Mouse (Mus musculus) myocyte (in vitro differentiated cells): Measurements from ENCODE around the gene Ndufa11. TPM values are rescaled to one million over a fixed set of nuclear protein-coding genes. Genes with fewer than 3 reads are reported as not detected.

ENCODE experiments used
- H3K27me3 ChIP-seq: one replicate; pipeline ENCODE4 v1.6.1; 2011; ENCODE audit not compliant: control insufficient read depth, insufficient read depth, insufficient read length
- H3K36me3 ChIP-seq: one replicate; pipeline ENCODE4 v1.6.1; 2011; ENCODE audit not compliant: control insufficient read depth, insufficient read depth
- H3K4me2 ChIP-seq: one replicate; pipeline ENCODE4 v1.6.1; 2011; ENCODE audit warnings: low read depth, control low read depth
- H3K4me3 ChIP-seq: one replicate; pipeline ENCODE4 v1.5.1; 2011; ENCODE audit warnings: mild to moderate bottlenecking, control low read depth, moderate library complexity
- H3K79me2 ChIP-seq: one replicate; pipeline ENCODE4 v1.6.1; 2011; ENCODE audit not compliant: control insufficient read depth, insufficient read depth
- H3ac ChIP-seq: one replicate; pipeline ENCODE4 v1.6.1; 2011; ENCODE audit not compliant: control insufficient read depth, insufficient read length
- CEBPB ChIP-seq: IDR thresholded peaks from 2 replicates; pipeline ENCODE4 v1.6.1; 2011; ENCODE audit warnings: mild to moderate bottlenecking, moderate library complexity; ENCODE audit not compliant: poor library complexity, insufficient read depth, severe bottlenecking
- E2F4 ChIP-seq: IDR thresholded peaks from one replicate; pipeline ENCODE4 v1.6.1; 2011; ENCODE audit warnings: mild to moderate bottlenecking, control low read depth, moderate library complexity; ENCODE audit not compliant: insufficient read depth
- MAX ChIP-seq: IDR thresholded peaks from one replicate; pipeline ENCODE4 v1.6.1; 2011; ENCODE audit warnings: low read depth, mild to moderate bottlenecking, control low read depth
- MYOD1 ChIP-seq, 3 experiments: IDR thresholded peaks; one replicate each; pipeline ENCODE4 v1.6.1; 2011; ENCODE audit warnings: control low read depth in 2 of 3, low read depth in 2 of 3, mild to moderate bottlenecking in 2 of 3, moderate library complexity in 1 of 3; ENCODE audit not compliant: insufficient read length in 2 of 3, control insufficient read depth in 1 of 3
- MYOG ChIP-seq, 3 experiments: IDR thresholded peaks; one replicate each; pipeline ENCODE4 v1.6.1; 2011; ENCODE audit warnings: control low read depth in 2 of 3, low read depth in 2 of 3, mild to moderate bottlenecking in 2 of 3; ENCODE audit not compliant: insufficient read length in 2 of 3, control insufficient read depth in 1 of 3, insufficient read depth in 1 of 3
- POLR2A ChIP-seq: IDR thresholded peaks from one replicate; pipeline ENCODE4 v1.6.1; 2011; ENCODE audit warnings: low read depth, mild to moderate bottlenecking, control low read depth, moderate library complexity; ENCODE audit not compliant: insufficient read length
- POLR2AphosphoS2 ChIP-seq: IDR thresholded peaks from one replicate; pipeline ENCODE4 v1.6.1; 2011; ENCODE audit warnings: low read depth, control low read depth; ENCODE audit not compliant: insufficient read length
- REST ChIP-seq: IDR thresholded peaks from one replicate; pipeline ENCODE4 v1.6.1; 2011; ENCODE audit warnings: mild to moderate bottlenecking, control low read depth, moderate library complexity; ENCODE audit not compliant: insufficient read depth, insufficient read length
- SRF ChIP-seq: IDR thresholded peaks from one replicate; pipeline ENCODE4 v1.6.1; 2011; ENCODE audit warnings: low read depth; ENCODE audit not compliant: control insufficient read depth, insufficient read length
- TCF12 ChIP-seq: IDR thresholded peaks from one replicate; pipeline ENCODE4 v1.6.1; 2011; ENCODE audit warnings: mild to moderate bottlenecking, control low read depth; ENCODE audit not compliant: poor library complexity, insufficient read depth, severe bottlenecking
- TCF3 ChIP-seq: IDR thresholded peaks from one replicate; pipeline ENCODE4 v1.6.1; 2011; ENCODE audit warnings: low read depth, control low read depth; ENCODE audit not compliant: insufficient read length
- USF1 ChIP-seq: IDR thresholded peaks from one replicate; pipeline ENCODE4 v1.6.1; 2011; ENCODE audit warnings: low read depth, mild to moderate bottlenecking, control low read depth, moderate library complexity
- polyA plus RNA-seq: library from polyadenylated mRNA; unstranded; fragments of >200 nt; fragmentation: generic; extraction: Trizol; gene quantifications from one replicate; pipeline ENCODE4 v1.2.1, GENCODE M21; 2012; ENCODE audit warnings: missing spikeins

Ndufa11 gene
- polyA plus RNA-seq, 1 experiment: 469 TPM

GRCm38 (mm10) chr17:56729151-56729550, 11.6 kb downstream of the Ndufa11 start:
- no peak overlapping the region for H3K4me2 ChIP-seq
- H3K4me3 ChIP-seq: no peak overlapping the region
- no peak for TF ChIP-seq CEBPB
- no peak for TF ChIP-seq SRF
- no peak for TF ChIP-seq REST
- no peak for TF ChIP-seq MYOD1 (IDR thresholded peaks at IDR 0.05; ENCODE audit: control insufficient read depth in 1 of 3, insufficient read length in 2 of 3, low read depth in 2 of 3)
- no peak for TF ChIP-seq TCF12
- TF ChIP-seq MAX: no peak
- no peak for TF ChIP-seq USF1
- TF ChIP-seq POLR2A: no peak
- no peak for TF ChIP-seq E2F4
- TF ChIP-seq POLR2AphosphoS2: no peak
- TF ChIP-seq TCF3: no peak
- TF ChIP-seq MYOG (IDR thresholded peaks at IDR 0.05; ENCODE audit: control insufficient read depth in 1 of 3, insufficient read depth in 1 of 3, insufficient read length in 2 of 3, low read depth in 2 of 3): no peak
- no peaks in the 10 kb centered on the region for H3K36me3 ChIP-seq
- H3K27me3 ChIP-seq: peaks cover 42% of the 10 kb centered on the region
- no peak overlapping the region for H3ac ChIP-seq
- no peaks in the 10 kb centered on the region for H3K79me2 ChIP-seq

GRCm38 (mm10) chr17:56729656-56730055, 12.1 kb downstream of the Ndufa11 start:
- TF ChIP-seq USF1 (no peak), SRF (no peak), CEBPB (no peak), E2F4 (no peak), POLR2AphosphoS2 (no peak), TCF12 (no peak), MYOG (IDR thresholded peaks at IDR 0.05; ENCODE audit: control insufficient read depth in 1 of 3, insufficient read depth in 1 of 3, insufficient read length in 2 of 3, low read depth in 2 of 3) (no peak), REST (no peak), MAX (no peak), TCF3 (no peak), MYOD1 (IDR thresholded peaks at IDR 0.05; ENCODE audit: control insufficient read depth in 1 of 3, insufficient read length in 2 of 3, low read depth in 2 of 3) (no peak), POLR2A (no peak)
- Histone ChIP-seq H3K4me2 (no peak overlapping the region), H3K4me3 (no peak overlapping the region), H3K79me2 (no peaks in the 10 kb centered on the region), H3K27me3 (peaks cover 47% of the 10 kb centered on the region), H3K36me3 (no peaks in the 10 kb centered on the region), H3ac (no peak overlapping the region)

- Histone ChIP-seq H3K36me3 (no peaks in the 10 kb centered on the region), H3K79me2 (no peaks in the 10 kb centered on the region), H3K4me2 (no peak overlapping the region), H3K27me3 (peaks cover 76% of the 10 kb centered on the region), H3K4me3 (no peak overlapping the region), H3ac (no peak overlapping the region)
- TF ChIP-seq E2F4: no peak
- TF ChIP-seq REST: no peak
- TF ChIP-seq TCF12: no peak
- no peak for TF ChIP-seq MAX
- TF ChIP-seq SRF: no peak
- no peak for TF ChIP-seq MYOD1 (IDR thresholded peaks at IDR 0.05; ENCODE audit: control insufficient read depth in 1 of 3, insufficient read length in 2 of 3, low read depth in 2 of 3)
- no peak for TF ChIP-seq MYOG (IDR thresholded peaks at IDR 0.05; ENCODE audit: control insufficient read depth in 1 of 3, insufficient read depth in 1 of 3, insufficient read length in 2 of 3, low read depth in 2 of 3)
- TF ChIP-seq POLR2AphosphoS2: no peak
Measured at GRCm38 (mm10) chr17:56736534-56736933, 19.0 kb downstream of the Ndufa11 start.

GRCm38 (mm10) chr17:56738221-56738620, 20.7 kb downstream of the Ndufa11 start:
- H3ac ChIP-seq: no peak overlapping the region
- peaks cover 72% of the 10 kb centered on the region for H3K27me3 ChIP-seq
- no peak overlapping the region for H3K4me2 ChIP-seq
- no peak for TF ChIP-seq E2F4
- no peak for TF ChIP-seq CEBPB
- TF ChIP-seq REST: no peak
- TF ChIP-seq MYOG (IDR thresholded peaks at IDR 0.05; ENCODE audit: control insufficient read depth in 1 of 3, insufficient read depth in 1 of 3, insufficient read length in 2 of 3, low read depth in 2 of 3): no peak
- no peak for TF ChIP-seq TCF3
- no peak for TF ChIP-seq MYOD1 (IDR thresholded peaks at IDR 0.05; ENCODE audit: control insufficient read depth in 1 of 3, insufficient read length in 2 of 3, low read depth in 2 of 3)
- no peak for TF ChIP-seq MAX
- TF ChIP-seq POLR2AphosphoS2: no peak
- no peak for TF ChIP-seq TCF12
- no peak for TF ChIP-seq SRF
- TF ChIP-seq USF1: no peak
- no peak for TF ChIP-seq POLR2A
- H3K4me3 ChIP-seq: no peak overlapping the region
- H3K79me2 ChIP-seq: no peaks in the 10 kb centered on the region
- no peaks in the 10 kb centered on the region for H3K36me3 ChIP-seq
